Mouse (Mus musculus) MEL (cell line): ENCODE data around the gene Aldh6a1. TPM values are rescaled to one million over a fixed set of nuclear protein-coding genes. Genes with fewer than 3 reads are reported as not detected.

ENCODE experiments used
- DNase-seq: peaks from one replicate; pipeline ENCODE4 v3.0.0; 2011; ENCODE audit warnings: low read depth, low spot score
- H3K27ac ChIP-seq: 2 replicates; pipeline ENCODE4 v1.5.1; 2012; ENCODE audit warnings: low read depth, mild to moderate bottlenecking, control low read depth, low read length, moderate library complexity; ENCODE audit not compliant: control insufficient read depth
- H3K27me3 ChIP-seq, 2 experiments: fragments of 150-350 bp in 1 of 2; sonication (generic) in 1 of 2; 2 replicates each; pipeline ENCODE4 v1.6.1; 2012; ENCODE audit warnings: low read length in 2 of 2, mild to moderate bottlenecking in 2 of 2, improper control_type of control experiment in 1 of 2, moderate library complexity in 1 of 2; ENCODE audit not compliant: insufficient read depth in 2 of 2, control insufficient read depth in 1 of 2
- H3K36me3 ChIP-seq, 2 experiments: 2 replicates each; pipeline ENCODE4 v1.6.1; 2012 to 2014; ENCODE audit warnings: low read length in 2 of 2, improper control_type of control experiment in 1 of 2, inconsistent platforms in 1 of 2, mild to moderate bottlenecking in 1 of 2; ENCODE audit not compliant: insufficient read depth in 2 of 2, control insufficient read depth in 1 of 2
- H3K4me1 ChIP-seq, 2 experiments: fragments of 150-350 bp in 1 of 2; sonication (generic) in 1 of 2; 2 replicates each; pipeline ENCODE4 v1.6.1; 2012; ENCODE audit warnings: low read length in 2 of 2, improper control_type of control experiment in 1 of 2, mild to moderate bottlenecking in 1 of 2; ENCODE audit not compliant: insufficient read depth in 2 of 2, control insufficient read depth in 1 of 2
- H3K4me3 ChIP-seq, 2 experiments: fragments of 150-350 bp in 1 of 2; sonication (generic) in 1 of 2; 2 replicates each; pipeline ENCODE4 v1.5.1; 2012; ENCODE audit warnings: low read depth in 2 of 2, low read length in 2 of 2, mild to moderate bottlenecking in 2 of 2, moderate library complexity in 2 of 2, control low read depth in 1 of 2, improper control_type of control experiment in 1 of 2; ENCODE audit not compliant: control insufficient read depth in 1 of 2, insufficient read depth in 1 of 2
- H3K79me2 ChIP-seq: 2 replicates; pipeline ENCODE4 v1.6.1; 2012; ENCODE audit warnings: mild to moderate bottlenecking, low read length, moderate library complexity; ENCODE audit not compliant: control insufficient read depth, poor library complexity, insufficient read depth
- H3K9ac ChIP-seq: 2 replicates; pipeline ENCODE4 v1.6.1; 2012; ENCODE audit warnings: low read depth, mild to moderate bottlenecking, control low read depth, low read length, moderate library complexity; ENCODE audit not compliant: control insufficient read depth, poor library complexity, severe bottlenecking
- H3K9me3 ChIP-seq: fragments of 150-350 bp; sonication (generic); replicated peaks from 2 replicates; pipeline ENCODE4 v1.6.1; 2012; ENCODE audit warnings: mild to moderate bottlenecking, low read length, improper control_type of control experiment, moderate library complexity; ENCODE audit not compliant: insufficient read depth
- CTCF ChIP-seq, 3 experiments: IDR thresholded peaks in 2 of 3; conservative IDR thresholded peaks in 1 of 3; 2 replicates each; pipeline ENCODE4 v1.5.1; 2011 to 2012; ENCODE audit warnings: low read length in 3 of 3, low read depth in 2 of 3, mild to moderate bottlenecking in 2 of 3, improper control_type of control experiment in 1 of 3, inconsistent platforms in 1 of 3, mixed read lengths in 1 of 3, moderate library complexity in 1 of 3; ENCODE audit not compliant: control insufficient read depth in 1 of 3, insufficient read depth in 1 of 3, poor library complexity in 1 of 3, severe bottlenecking in 1 of 3
- ELF1 ChIP-seq: IDR thresholded peaks from 2 replicates; pipeline ENCODE4 v1.6.1; 2014; ENCODE audit warnings: low read depth, mild to moderate bottlenecking, inconsistent platforms, low read length, improper control_type of control experiment, moderate library complexity
- EP300 ChIP-seq, 2 experiments: IDR thresholded peaks; 2 replicates each; pipeline ENCODE4 v1.6.1; 2011; ENCODE audit warnings: improper control_type of control experiment in 2 of 2, low read length in 2 of 2, low read depth in 1 of 2, mild to moderate bottlenecking in 1 of 2
- GABPA ChIP-seq: IDR thresholded peaks from 2 replicates; pipeline ENCODE4 v1.6.1; 2012; ENCODE audit warnings: low read depth, mild to moderate bottlenecking, inconsistent platforms, low read length, improper control_type of control experiment, moderate library complexity
- MAFK ChIP-seq: IDR thresholded peaks from 2 replicates; pipeline ENCODE4 v1.6.1; 2011; ENCODE audit warnings: low read depth, mild to moderate bottlenecking, low read length, improper control_type of control experiment, borderline replicate concordance
- MYB ChIP-seq: IDR thresholded peaks from 2 replicates; pipeline ENCODE4 v1.6.1; 2011; ENCODE audit warnings: mild to moderate bottlenecking, low read depth, low read length, improper control_type of control experiment
- POLR2A ChIP-seq, 2 experiments: IDR thresholded peaks; 2 replicates each; pipeline ENCODE4 v1.6.1; 2011 to 2012; ENCODE audit warnings: low read length in 2 of 2, mild to moderate bottlenecking in 2 of 2, control low read depth in 1 of 2, improper control_type of control experiment in 1 of 2, low read depth in 1 of 2, moderate library complexity in 1 of 2; ENCODE audit not compliant: control insufficient read depth in 1 of 2, insufficient read depth in 1 of 2, poor library complexity in 1 of 2
- POLR2AphosphoS2 ChIP-seq: IDR thresholded peaks from 2 replicates; pipeline ENCODE4 v1.6.1; 2011; ENCODE audit warnings: low read length, improper control_type of control experiment
- RAD21 ChIP-seq: IDR thresholded peaks from 2 replicates; pipeline ENCODE4 v1.6.1; 2011; ENCODE audit warnings: mild to moderate bottlenecking, low read depth, low read length, improper control_type of control experiment
- SIN3A ChIP-seq: IDR thresholded peaks from 2 replicates; pipeline ENCODE4 v1.6.1; 2012; ENCODE audit warnings: low read length, improper control_type of control experiment, inconsistent platforms
- SMC3 ChIP-seq: IDR thresholded peaks from 2 replicates; pipeline ENCODE4 v1.6.1; 2011; ENCODE audit warnings: low read depth, low read length, improper control_type of control experiment
- UBTF ChIP-seq: IDR thresholded peaks from 2 replicates; pipeline ENCODE4 v1.6.1; 2012; ENCODE audit warnings: low read depth, mild to moderate bottlenecking, inconsistent platforms, low read length, improper control_type of control experiment, moderate library complexity, borderline replicate concordance; ENCODE audit not compliant: insufficient read depth
- USF2 ChIP-seq, 2 experiments: IDR thresholded peaks; 2 replicates each; pipeline ENCODE4 v1.6.1; 2011 to 2012; ENCODE audit warnings: improper control_type of control experiment in 2 of 2, low read length in 2 of 2, borderline replicate concordance in 1 of 2, inconsistent platforms in 1 of 2, low read depth in 1 of 2, mild to moderate bottlenecking in 1 of 2; ENCODE audit not compliant: insufficient read depth in 1 of 2
- ZKSCAN1 ChIP-seq: IDR thresholded peaks from 2 replicates; pipeline ENCODE4 v1.6.1; 2012; ENCODE audit warnings: low read depth, mild to moderate bottlenecking, inconsistent platforms, low read length, improper control_type of control experiment, moderate library complexity
- polyA plus RNA-seq, 2 experiments: library from polyadenylated mRNA; stranded (reverse) in 1 of 2; unstranded in 1 of 2; fragments of >175 nt in 1 of 2; fragments of >200 nt in 1 of 2; gene quantifications; 2 replicates each; pipeline versions ENCODE4 v1.2.1 to v1.2.4; 2012; ENCODE audit warnings: low replicate concordance in 2 of 2, low read depth in 1 of 2; ENCODE audit not compliant: insufficient read length in 2 of 2, insufficient read depth in 1 of 2, missing spikeins in 1 of 2
- total RNA-seq: library from RNA; depleted of rRNA; stranded (reverse); fragments of 300-350 nt; gene quantifications from 2 replicates; pipeline ENCODE4 v1.2.3, GENCODE M21; 2012

The Aldh6a1 gene
- total and polyA plus RNA-seq, 3 experiments: 1.4 to 2.9 TPM; not detected in 1

DNA sequence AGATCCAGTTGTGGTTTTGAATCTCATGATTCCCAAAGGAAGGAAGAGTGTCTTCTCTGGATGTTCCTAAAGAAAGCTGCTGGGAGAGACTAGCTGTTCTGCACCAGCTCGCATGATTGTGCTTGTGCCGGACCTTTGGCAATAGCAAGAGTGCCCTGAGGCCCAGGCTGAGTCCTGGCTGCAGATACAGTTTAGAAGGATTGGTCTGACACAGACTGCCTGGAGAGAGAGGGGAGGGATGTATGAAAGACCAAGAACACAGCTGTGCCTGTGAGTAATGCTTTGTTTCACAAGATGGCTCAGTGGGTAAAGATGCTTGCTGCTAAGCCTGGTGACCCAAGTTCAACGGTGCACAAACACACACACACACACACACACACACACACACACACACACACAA lies 12.1 kb upstream of the Aldh6a1 start (continued):
- no peak for TF ChIP-seq UBTF

DNA sequence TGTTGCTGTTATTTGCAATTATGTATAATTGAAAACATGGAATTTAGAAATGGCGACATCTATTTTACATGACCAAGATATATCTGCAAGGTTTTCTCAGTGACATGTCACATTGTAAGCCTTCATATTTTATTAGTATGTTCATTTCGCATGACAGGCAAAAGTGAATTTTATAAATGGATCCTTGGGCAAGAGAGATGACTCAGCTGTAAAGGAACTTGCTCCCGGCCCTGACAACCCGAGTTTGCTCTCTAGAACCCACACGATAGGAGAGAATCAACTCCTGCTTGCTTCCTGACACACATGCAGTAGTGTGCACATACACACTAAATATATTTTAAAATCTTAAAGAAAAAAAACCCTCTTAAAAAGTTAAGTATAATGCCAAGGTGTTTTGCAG lies 10.6 kb upstream of the Aldh6a1 start:
- H3K36me3 ChIP-seq: peaks cover 0 to 32% of the 10 kb centered on the region in 2 experiments; a peak in 2 of 4 replicates
- no peak for DNase-seq
- no peaks in the 10 kb centered on the region for H3K79me2 ChIP-seq
- H3K4me3 ChIP-seq: no peak overlapping the region
- H3K27ac ChIP-seq: no peak overlapping the region
- H3K9me3 ChIP-seq: no peaks in the 10 kb centered on the region
- no peak for TF ChIP-seq CTCF (IDR thresholded peaks at IDR 0.05 in 2 of 3, conservative IDR thresholded peaks at IDR 0.05 in 1 of 3; ENCODE audit: control insufficient read depth in 1 of 3, insufficient read depth in 1 of 3, low read depth in 2 of 3, low read length in 3 of 3, poor library complexity in 1 of 3, severe bottlenecking in 1 of 3)
- no peak for TF ChIP-seq ELF1
- no peak for TF ChIP-seq POLR2A (IDR thresholded peaks at IDR 0.05; ENCODE audit: control insufficient read depth in 1 of 2, insufficient read depth in 1 of 2, low read depth in 1 of 2, low read length in 2 of 2, poor library complexity in 1 of 2)
- TF ChIP-seq POLR2AphosphoS2: no peak
- TF ChIP-seq SMC3: no peak
- no peak for TF ChIP-seq MYB
- TF ChIP-seq MAFK: no peak
- no peak for TF ChIP-seq USF2 (IDR thresholded peaks at IDR 0.05; ENCODE audit: borderline replicate concordance in 1 of 2, insufficient read depth in 1 of 2, low read depth in 1 of 2, low read length in 2 of 2)
- TF ChIP-seq GABPA: no peak
- no peak for TF ChIP-seq SIN3A
- TF ChIP-seq ZKSCAN1: no peak
- TF ChIP-seq, all 39 proteins: peak for 0
- H3K27me3 ChIP-seq: no peaks in the 10 kb centered on the region
- H3K4me1 ChIP-seq: no peaks in the 10 kb centered on the region
- no peak overlapping the region for H3K9ac ChIP-seq

DNA sequence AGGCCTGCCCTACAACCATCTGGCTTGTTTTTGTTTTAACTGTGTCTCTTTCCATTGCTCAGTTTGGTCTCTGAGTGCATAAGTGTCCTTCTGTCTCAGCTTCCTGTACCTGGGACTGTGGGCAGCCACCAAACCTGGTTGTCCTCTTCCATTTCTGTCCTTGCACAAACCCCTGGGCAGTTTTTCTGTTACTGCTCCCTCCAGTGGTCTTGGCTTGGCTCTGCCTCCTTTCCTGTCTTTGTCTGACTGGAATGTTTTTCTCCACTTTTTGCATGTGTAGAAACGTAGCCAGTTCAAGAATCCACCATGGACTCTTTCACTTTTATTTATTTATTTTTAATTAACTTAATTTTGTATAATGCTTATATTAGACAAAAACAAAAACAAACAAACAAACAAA lies 9.0 kb upstream of the Aldh6a1 start:
- no peak overlapping the region for H3K4me3 ChIP-seq
- DNase-seq: no peak

More for the DNA sequence above, 9.0 kb upstream of the Aldh6a1 start:
- TF ChIP-seq SMC3 (peak; percentile 27; the same call in 1 of the 2 replicates), RAD21 (peak; percentile 5), EP300 (IDR thresholded peaks at IDR 0.05; ENCODE audit: low read depth in 1 of 2, low read length in 2 of 2) (no peak), CTCF (IDR thresholded peaks at IDR 0.05 in 2 of 3, conservative IDR thresholded peaks at IDR 0.05 in 1 of 3; ENCODE audit: control insufficient read depth in 1 of 3, insufficient read depth in 1 of 3, low read depth in 2 of 3, low read length in 3 of 3, poor library complexity in 1 of 3, severe bottlenecking in 1 of 3) (peak in 2 of 3 experiments; percentile 9 to 32; a peak in 3 of 6 replicates)
- Histone ChIP-seq H3K9me3 (no peaks in the 10 kb centered on the region), H3K9ac (no peak overlapping the region), H3K79me2 (no peaks in the 10 kb centered on the region), H3K27me3 (no peaks in the 10 kb centered on the region), H3K36me3 (peaks cover 0 to 27% of the 10 kb centered on the region in 2 experiments; a peak in 2 of 4 replicates), H3K4me1 (no peaks in the 10 kb centered on the region), H3K27ac (no peak overlapping the region)
